Mouse (Mus musculus) heart, adult 2 months (tissue): ENCODE data around the gene Hdac9. TPM values are rescaled to one million over a fixed set of nuclear protein-coding genes. Genes with fewer than 3 reads are reported as not detected.

Experiments used
- DNase-seq, 2 experiments: peaks; one replicate each; pipeline ENCODE4 v3.0.0; 2021
- H3K27ac ChIP-seq: fragments of 200-600 bp; 2 replicates; pipeline ENCODE4 v1.8.1; 2022
- H3K27me3 ChIP-seq: fragments of 200-500 bp; 2 replicates; pipeline ENCODE4 v1.6.1; 2012; ENCODE audit warnings: mild to moderate bottlenecking, low read length, inconsistent platforms, mixed read lengths; ENCODE audit not compliant: control insufficient read depth, insufficient read depth
- H3K36me3 ChIP-seq: fragments of 200-500 bp; 2 replicates; pipeline ENCODE4 v1.6.1; 2012; ENCODE audit warnings: low read length, inconsistent platforms; ENCODE audit not compliant: control insufficient read depth, insufficient read depth
- H3K4me1 ChIP-seq: fragments of 200-500 bp; 2 replicates; pipeline ENCODE4 v1.6.1; 2011; ENCODE audit warnings: low read length; ENCODE audit not compliant: control insufficient read depth, insufficient read depth
- H3K4me3 ChIP-seq: fragments of 200-600 bp; 2 replicates; pipeline ENCODE4 v1.8.1; 2022
- H3K79me2 ChIP-seq: fragments of 200-500 bp; replicated peaks from 2 replicates; pipeline ENCODE4 v1.6.1; 2012; ENCODE audit warnings: mild to moderate bottlenecking, inconsistent platforms, low read length, moderate library complexity, mixed read lengths; ENCODE audit not compliant: control insufficient read depth, insufficient read depth
- H3K9ac ChIP-seq: fragments of 200-500 bp; 2 replicates; pipeline ENCODE4 v1.6.1; 2012; ENCODE audit warnings: low read depth, mild to moderate bottlenecking, control low read depth, inconsistent platforms, low read length, mixed read lengths
- CTCF ChIP-seq: fragments of 200-600 bp; IDR thresholded peaks from 2 replicates; pipeline ENCODE4 v1.8.1; 2022; ENCODE audit warnings: antibody characterized with exemption, mild to moderate bottlenecking, moderate library complexity
- EP300 ChIP-seq: fragments of 200-500 bp; IDR thresholded peaks from 2 replicates; pipeline ENCODE4 v1.6.1; 2011; ENCODE audit warnings: low read depth, low read length, control low read depth; ENCODE audit not compliant: insufficient read depth
- POLR2A ChIP-seq: fragments of 200-500 bp; IDR thresholded peaks from 2 replicates; pipeline ENCODE4 v1.6.1; 2011; ENCODE audit warnings: mild to moderate bottlenecking, low read depth, low read length, control low read depth; ENCODE audit not compliant: insufficient read depth
- WGBS: fragments of 180-500 bp; shearing (Covaris S2); methylation state at CpG from one replicate; pipeline ENCODE4 v1.1.7; 2018; 5-methylcytosine and 5-hydroxymethylcytosine counted together
- intact Hi-C: fragments of 180-260 bp; cut with DNase I; formaldehyde crosslinking; loops from one replicate; pipeline ENCODE4 v1.15.1; 2025
- polyA plus RNA-seq: library from polyadenylated mRNA; depleted of rRNA; stranded (reverse); fragments of >200 nt; gene quantifications from 2 replicates; pipeline ENCODE4 v1.2.3, GENCODE M21; 2012
- total RNA-seq, 2 experiments: library from RNA; stranded (reverse); gene quantifications; 2 replicates each; pipeline ENCODE4 v1.2.3; 2021

The Hdac9 gene
- total and polyA plus RNA-seq, 3 experiments = 10.8 to 19.9 (median 18.8) TPM

DNA sequence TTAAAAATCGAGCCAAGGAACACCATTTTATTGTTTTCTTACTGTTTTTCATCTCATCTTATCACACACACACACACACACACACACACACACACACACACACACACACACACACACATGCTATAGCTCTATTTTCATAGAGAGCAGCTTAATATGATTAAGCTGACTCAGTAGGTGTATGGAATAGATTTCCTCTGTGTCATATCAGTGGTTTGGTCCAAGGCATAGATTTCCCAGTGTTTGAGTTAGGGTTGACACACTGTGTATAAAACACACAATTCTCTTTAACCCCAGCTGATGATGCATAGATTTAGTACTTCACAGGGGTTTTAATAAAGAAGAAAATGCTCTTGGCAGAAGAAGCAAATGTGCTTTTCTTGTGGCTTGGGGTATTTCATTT is 643.1 kb downstream of the Hdac9 start:
- intact Hi-C loops = no loop called here
- DNase-seq = no peak
- 75% methylated on average over 1 of the region's 1 CpGs for WGBS
- H3K27ac ChIP-seq = no peak overlapping the region
- H3K4me1 ChIP-seq = no peaks in the 10 kb centered on the region
- TF ChIP-seq EP300 (no peak), POLR2A (no peak), CTCF (no peak)
- H3K27me3 ChIP-seq = no peaks in the 10 kb centered on the region
- H3K4me3 ChIP-seq = no peak overlapping the region
- no peak overlapping the region for H3K9ac ChIP-seq
- H3K36me3 ChIP-seq = no peaks in the 10 kb centered on the region
- H3K79me2 ChIP-seq = no peaks in the 10 kb centered on the region

DNA sequence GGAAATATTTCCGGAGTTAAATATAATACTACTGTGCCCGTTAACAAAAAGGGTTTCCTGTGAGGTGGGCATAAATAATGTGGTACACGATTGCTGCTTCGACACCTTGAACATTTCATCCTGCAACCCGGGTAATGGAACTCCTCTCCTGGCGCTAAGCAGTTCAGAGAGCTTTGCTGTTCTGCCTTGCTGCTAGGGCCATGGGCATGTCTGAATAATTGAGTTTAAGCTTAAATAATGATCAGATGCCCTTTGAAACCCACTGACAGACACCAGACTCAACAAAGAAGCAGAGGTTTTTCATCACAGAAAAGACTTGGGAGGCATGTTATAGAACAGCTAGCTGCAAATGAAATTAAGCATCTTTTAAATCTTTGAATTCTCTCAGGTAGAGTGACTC is 646.8 kb downstream of the Hdac9 start:
- H3K79me2 ChIP-seq = no peaks in the 10 kb centered on the region
- intact Hi-C loops = no loop called here
- TF ChIP-seq EP300 (no peak), POLR2A (no peak), CTCF (no peak)
- no peaks in the 10 kb centered on the region for H3K4me1 ChIP-seq
- H3K27ac ChIP-seq = no peak overlapping the region
- H3K27me3 ChIP-seq = no peaks in the 10 kb centered on the region
- no peak overlapping the region for H3K9ac ChIP-seq
- DNase-seq = no peak
- no peaks in the 10 kb centered on the region for H3K36me3 ChIP-seq
- no peak overlapping the region for H3K4me3 ChIP-seq
- WGBS = 74% methylated on average over 6 of the region's 6 CpGs

- no peak overlapping the region for H3K9ac ChIP-seq
- intact Hi-C loops = no loop called here
- no peaks in the 10 kb centered on the region for H3K79me2 ChIP-seq
- no peak overlapping the region for H3K27ac ChIP-seq
- DNase-seq = no peak
- H3K4me3 ChIP-seq = no peak overlapping the region
- TF ChIP-seq EP300 (no peak), CTCF (no peak), POLR2A (no peak)
- H3K4me1 ChIP-seq = no peaks in the 10 kb centered on the region
- no peaks in the 10 kb centered on the region for H3K36me3 ChIP-seq
- WGBS = 75% methylated on average over 13 of the region's 13 CpGs
- H3K27me3 ChIP-seq = no peaks in the 10 kb centered on the region
Measured at GRCm38 (mm10) chr12:34269472-34270040, 647.3 kb downstream of the Hdac9 start.

- 35% methylated on average over 4 of the region's 4 CpGs for WGBS
Measured at GRCm38 (mm10) chr12:34259651-34260050, 657.2 kb downstream of the Hdac9 start.

GRCm38 (mm10) chr12:34249160-34249559 is 667.7 kb downstream of the Hdac9 start:
- Histone ChIP-seq H3K27ac (no peak overlapping the region), H3K4me3 (no peak overlapping the region), H3K79me2 (no peaks in the 10 kb centered on the region), H3K4me1 (no peaks in the 10 kb centered on the region), H3K27me3 (no peaks in the 10 kb centered on the region), H3K36me3 (no peaks in the 10 kb centered on the region), H3K9ac (no peak overlapping the region)
- WGBS = 71% methylated on average over 1 of the region's 1 CpGs
- TF ChIP-seq CTCF = no peak
- TF ChIP-seq POLR2A = no peak
- no peak for TF ChIP-seq EP300
- no peak for DNase-seq
- intact Hi-C loops = no loop called here

More at GRCm38 (mm10) chr12:34259651-34260050, 657.2 kb downstream of the Hdac9 start:
- intact Hi-C loops = no loop called here
- Histone ChIP-seq H3K27me3 (no peaks in the 10 kb centered on the region), H3K79me2 (no peaks in the 10 kb centered on the region), H3K36me3 (no peaks in the 10 kb centered on the region), H3K4me1 (no peaks in the 10 kb centered on the region), H3K27ac (no peak overlapping the region), H3K9ac (no peak overlapping the region), H3K4me3 (no peak overlapping the region)
- TF ChIP-seq EP300 = no peak
- no peak for TF ChIP-seq CTCF
- no peak for TF ChIP-seq POLR2A
- no peak for DNase-seq

- no peaks in the 10 kb centered on the region for H3K36me3 ChIP-seq
- H3K4me3 ChIP-seq = no peak overlapping the region
- H3K27ac ChIP-seq = no peak overlapping the region
- H3K4me1 ChIP-seq = no peaks in the 10 kb centered on the region
- H3K27me3 ChIP-seq = no peaks in the 10 kb centered on the region
- intact Hi-C loops = no loop called here
- TF ChIP-seq EP300 (no peak), POLR2A (no peak), CTCF (no peak)
- 83% methylated on average over 18 of the region's 18 CpGs for WGBS
- no peaks in the 10 kb centered on the region for H3K79me2 ChIP-seq
- no peak for DNase-seq
- no peak overlapping the region for H3K9ac ChIP-seq
Measured at GRCm38 (mm10) chr12:34248193-34249121, 668.4 kb downstream of the Hdac9 start.
